Mouse (Mus musculus): ENCODE data around the gene Gnb3.
"Not testable (repeated sequence)": the region's sequence is repeated elsewhere in the genome, so short reads cannot be mapped to it uniquely, and the experiment has no call there.

The Gnb3 gene

GRCm38 (mm10) chr6:124803061-124803460 is 37.0 kb downstream of the Gnb3 start:
- no peak for DNase-seq (ENCODE audit: low read depth)

GRCm38 (mm10) chr6:124802400-124802799 is 37.7 kb downstream of the Gnb3 start:
- DNase-seq (ENCODE audit: low read depth) = not testable (repeated sequence)

DNA sequence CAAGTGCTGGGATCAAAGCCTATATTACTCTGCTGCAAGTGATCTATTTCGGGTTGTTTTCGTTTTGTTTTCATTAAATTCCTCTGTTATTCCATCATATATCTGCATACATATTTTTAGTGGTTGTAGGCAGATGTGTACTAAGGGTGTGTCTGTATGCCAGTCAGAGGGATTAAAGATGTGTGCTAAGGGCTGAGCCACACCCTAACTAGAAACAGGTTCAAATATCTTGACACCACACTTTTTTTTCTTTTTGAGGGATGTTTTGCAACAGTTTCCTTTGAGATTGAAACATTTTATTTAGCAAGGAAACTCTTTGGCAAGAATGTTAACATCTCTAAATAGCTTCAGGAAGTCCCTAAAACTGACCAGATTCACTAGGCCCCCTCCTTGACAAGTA is 43.9 kb downstream of the Gnb3 start:
- DNase-seq (ENCODE audit: low read depth) = no peak

GRCm38 (mm10) chr6:124795781-124796180 is 44.3 kb downstream of the Gnb3 start:
- no peak for DNase-seq (ENCODE audit: low read depth)

- DNase-seq (ENCODE audit: low read depth) = no peak
Measured at GRCm38 (mm10) chr6:124791911-124792310, 48.2 kb downstream of the Gnb3 start.

DNA sequence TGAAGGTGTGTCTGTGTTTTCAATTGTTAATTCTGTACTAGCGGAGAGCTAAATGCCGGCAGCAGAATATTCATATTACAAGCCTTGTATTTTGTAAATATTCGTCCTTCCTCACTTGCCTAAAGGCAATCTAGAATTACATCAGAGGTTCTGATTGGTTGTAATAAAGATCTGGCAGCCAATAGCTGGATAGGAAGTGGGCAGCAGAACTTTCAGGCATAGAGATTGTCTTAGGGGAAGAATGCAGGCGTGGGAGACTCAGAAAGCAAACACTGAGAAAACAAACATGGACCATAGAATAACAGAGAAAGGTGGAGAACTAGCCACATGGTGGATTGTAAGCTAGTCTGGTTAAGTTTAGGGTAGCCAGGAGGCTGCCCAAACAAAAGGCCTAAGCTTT is 50.0 kb downstream of the Gnb3 start:
- DNase-seq (ENCODE audit: low read depth) = no peak

DNA sequence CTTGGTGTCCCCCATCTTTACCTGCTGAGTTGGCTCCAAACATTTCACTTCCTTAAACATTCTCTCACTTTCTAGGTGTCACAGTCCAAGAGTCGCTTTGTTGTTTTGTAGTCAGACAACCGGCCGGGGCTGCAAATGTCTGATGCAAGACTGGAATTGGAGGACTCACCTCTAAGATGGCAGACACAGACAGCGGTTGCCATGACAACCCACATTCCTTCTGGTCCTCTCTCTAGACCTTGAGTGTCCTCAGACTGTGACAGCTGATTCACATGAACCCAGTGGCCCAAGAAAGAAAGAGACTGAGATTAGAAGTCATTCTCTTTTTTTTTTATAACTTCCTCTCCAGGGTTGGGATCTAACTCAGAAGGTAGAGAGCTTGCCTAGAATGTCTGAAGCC is 50.6 kb downstream of the Gnb3 start:
- no peak for DNase-seq (ENCODE audit: low read depth)

GRCm38 (mm10) chr6:124787722-124788121 is 52.4 kb downstream of the Gnb3 start:
- DNase-seq (ENCODE audit: low read depth) = no peak

DNA sequence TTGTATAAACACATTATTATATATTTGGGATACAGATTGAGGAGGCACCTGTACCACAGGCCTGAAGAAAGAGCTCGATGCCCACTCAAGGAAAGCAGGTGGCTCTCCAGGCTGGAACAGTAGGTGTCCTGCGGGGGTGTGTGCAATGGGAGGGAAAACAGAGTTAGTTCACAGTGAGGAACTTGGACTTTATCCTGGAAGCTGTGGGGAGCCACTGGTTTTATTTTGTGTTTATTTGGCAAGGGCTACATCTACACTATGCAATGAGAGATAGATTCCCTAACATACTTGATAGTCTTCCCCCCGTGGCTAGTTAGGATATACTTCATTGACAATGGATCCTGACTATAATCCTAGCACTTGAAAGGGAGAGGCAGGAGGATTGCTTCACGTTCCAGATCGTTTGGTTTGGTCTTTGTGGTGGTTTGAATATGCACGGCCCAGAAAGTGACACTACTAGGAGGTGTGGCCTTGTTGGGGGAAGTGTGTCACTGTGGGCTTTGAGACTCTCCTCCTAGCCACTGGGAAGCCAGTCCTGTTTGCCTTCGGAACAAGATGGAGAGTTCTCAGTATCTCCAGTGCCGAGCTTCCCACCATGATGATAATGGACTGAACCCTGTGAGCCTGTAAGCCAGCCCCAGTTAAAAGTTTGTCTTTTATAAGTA is 53.2 kb downstream of the Gnb3 start:
- DNase-seq (ENCODE audit: low read depth) = no peak

Data from c-Kit-positive CD71-positive TER-119-negative erythroid progenitor cells, embryonic 14.5 days (primary cell).